Mouse (Mus musculus): ENCODE measurements around the gene Kiss1r. TPM values are rescaled to one million over a fixed set of nuclear protein-coding genes. Genes with fewer than 3 reads are reported as not detected.

Gene Kiss1r
- 1.0 and 1.2 TPM in 2 replicates for polyA plus RNA-seq (2015; fragmentation: Nextera tagmentation; extraction: Ambion mirVana)

DNA sequence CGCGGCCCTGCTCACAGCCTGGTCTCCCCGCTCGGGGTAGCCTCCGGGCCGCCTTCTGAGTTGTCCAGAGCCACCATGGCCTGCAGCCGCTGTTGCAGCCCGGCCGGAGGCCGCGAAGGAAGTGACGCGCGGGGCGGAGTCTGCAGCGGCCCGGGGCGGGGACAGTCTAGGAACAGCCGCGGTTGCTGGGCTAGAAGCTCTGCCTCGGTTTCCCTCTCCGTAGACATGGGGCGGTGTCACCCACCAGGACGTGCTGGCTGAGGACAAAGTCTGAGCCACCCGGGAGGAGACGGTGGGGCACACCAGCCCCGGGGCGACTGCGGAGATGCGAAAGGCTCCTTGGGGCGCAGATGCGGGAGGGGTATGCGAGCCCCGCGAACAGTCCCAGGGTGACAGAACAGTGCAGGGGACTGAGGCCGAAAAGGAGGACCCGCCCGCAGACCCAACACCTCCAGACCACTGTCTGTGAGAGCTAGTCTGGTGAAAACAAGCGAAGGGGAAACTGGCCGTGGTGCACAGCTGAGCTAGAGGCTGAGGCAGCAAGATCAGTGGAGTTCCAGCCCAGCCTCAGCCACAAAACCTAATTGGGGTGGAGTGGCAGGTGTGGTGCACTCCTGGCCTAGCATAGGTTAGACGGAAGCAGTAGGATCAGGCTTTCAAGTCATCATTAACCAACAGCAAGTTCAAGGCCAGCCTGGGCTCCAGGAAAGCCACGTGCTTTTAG lies at the start of gene Kiss1r:
Gene Kiss1r, plus strand, starts transcription at position 164 of the 724 bp plus-strand sequence.
- Histone ChIP-seq H3K4me2 (peak within 1 kb of the TSS; percentile 84), H3K4me1 (peaks cover 61% of the 10 kb centered on the region), H3K9me3 (no peaks in the 10 kb centered on the region), H3K27me3 (peaks cover 46% of the 10 kb centered on the region), H3K36me3 (peaks cover 13% of the 10 kb centered on the region), H3K9ac (peak within 1 kb of the TSS; percentile 96), H3K27ac (peak within 1 kb of the TSS; percentile 84), H3K4me3 (peak within 1 kb of the TSS; percentile 82)
- WGBS, result 2% methylated on average over 42 of the region's 42 CpGs
- peak; percentile 74 for ATAC-seq (ENCODE audit: insufficient number of reproducible peaks, low FRiP score, low TSS enrichment, low read depth)

DNA sequence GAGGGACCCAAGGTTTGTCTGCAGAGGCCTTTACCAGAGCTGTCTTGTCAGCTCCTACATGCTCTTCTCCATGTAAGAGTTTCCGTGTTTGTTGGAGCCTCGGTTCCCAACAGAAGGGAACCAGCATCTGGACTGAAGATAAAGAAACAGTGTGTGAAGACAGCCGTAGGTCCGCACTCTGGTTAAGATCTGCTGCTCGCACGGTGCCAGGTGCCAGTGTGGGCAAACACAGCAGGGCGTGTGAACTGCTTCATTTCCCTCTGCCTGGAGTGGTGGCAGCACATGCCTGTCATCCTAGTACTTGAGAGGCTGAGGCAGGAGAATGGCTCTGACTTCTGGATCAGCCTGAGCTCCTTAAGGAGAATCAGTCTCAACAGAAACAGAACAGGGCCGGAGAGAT lies 44.9 kb upstream of the Kiss1r start:
- peaks cover 26% of the 10 kb centered on the region for H3K4me1 ChIP-seq
- no peaks in the 10 kb centered on the region for H3K27me3 ChIP-seq
- H3K4me2 ChIP-seq, result no peak overlapping the region
- no peak for ATAC-seq (ENCODE audit: insufficient number of reproducible peaks, low FRiP score, low TSS enrichment, low read depth)
- no peak overlapping the region for H3K4me3 ChIP-seq
- no peak overlapping the region for H3K9ac ChIP-seq
- WGBS, result 84% methylated on average over 8 of the region's 8 CpGs
- no peaks in the 10 kb centered on the region for H3K9me3 ChIP-seq
- H3K36me3 ChIP-seq, result peaks cover 11% of the 10 kb centered on the region; the same call in 1 of the 2 replicates
- H3K27ac ChIP-seq, result no peak overlapping the region; the same call in 1 of the 2 replicates

DNA sequence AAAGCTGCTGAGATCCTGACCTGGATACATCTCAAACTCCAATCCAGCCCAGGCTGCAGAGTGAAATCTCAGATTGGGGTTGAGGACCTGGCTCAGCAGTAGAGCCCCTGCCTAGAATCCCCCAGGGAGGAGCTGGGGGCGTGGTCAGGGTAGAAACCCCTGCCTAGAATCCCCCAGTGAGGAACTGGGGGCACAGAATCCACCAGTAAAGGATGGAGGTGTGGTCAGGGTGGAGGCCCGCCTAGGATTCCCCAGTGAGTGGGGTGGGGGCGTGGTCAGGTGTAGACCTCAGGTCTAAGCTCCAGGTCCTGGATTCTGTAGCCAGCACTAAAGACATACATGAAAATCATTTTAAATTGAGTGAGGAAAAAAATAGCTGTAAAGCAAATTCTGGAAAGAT lies 43.9 kb upstream of the Kiss1r start:
- Histone ChIP-seq H3K4me1 (peaks cover 29% of the 10 kb centered on the region), H3K36me3 (0 out of 2 replicates have a peak, but pooled peaks cover 5% of the 10 kb centered on the region), H3K4me3 (peak overlapping the region; percentile 71), H3K9me3 (no peaks in the 10 kb centered on the region), H3K27me3 (no peaks in the 10 kb centered on the region), H3K4me2 (peak overlapping the region; percentile 89), H3K9ac (no peak overlapping the region), H3K27ac (0 out of 2 replicates have a peak overlapping the region, but pooled peaks have one; percentile 3)
- whole genome bisulfite sequencing, result 34% methylated on average over 3 of the region's 3 CpGs
- no peak for ATAC-seq (ENCODE audit: insufficient number of reproducible peaks, low FRiP score, low TSS enrichment, low read depth)

DNA sequence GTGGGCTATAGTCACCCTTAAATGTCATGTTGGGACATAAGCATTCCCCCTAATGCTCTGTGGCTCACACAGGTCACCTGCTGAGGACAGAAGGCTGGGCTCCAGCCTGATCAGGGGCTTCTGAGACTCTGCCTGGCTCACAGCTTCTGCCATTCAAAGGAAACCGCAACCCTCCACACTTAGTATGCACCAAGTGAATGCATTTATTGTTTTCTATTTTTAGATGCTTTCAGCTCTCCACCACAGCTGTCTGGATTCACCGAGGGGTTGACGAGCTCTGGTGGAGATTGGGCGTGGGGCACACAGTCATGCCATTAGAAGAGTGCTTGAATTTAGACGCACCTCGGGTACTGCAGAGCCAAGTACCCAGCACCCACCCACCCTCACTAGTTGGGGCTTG lies 43.5 kb upstream of the Kiss1r start:
- peak overlapping the region; percentile 89 for H3K4me2 ChIP-seq
- peaks cover 32% of the 10 kb centered on the region for H3K4me1 ChIP-seq
- no peak overlapping the region for H3K9ac ChIP-seq
- H3K4me3 ChIP-seq, result peak overlapping the region; percentile 71
- H3K9me3 ChIP-seq, result no peaks in the 10 kb centered on the region
- 5% methylated on average over 6 of the region's 6 CpGs for WGBS
- ATAC-seq (ENCODE audit: insufficient number of reproducible peaks, low FRiP score, low TSS enrichment, low read depth), result no peak
- no peaks in the 10 kb centered on the region for H3K27me3 ChIP-seq
- 0 out of 2 replicates have a peak, but pooled peaks cover 5% of the 10 kb centered on the region for H3K36me3 ChIP-seq
- peak overlapping the region; percentile 80; the same call in 1 of the 2 replicates for H3K27ac ChIP-seq

DNA sequence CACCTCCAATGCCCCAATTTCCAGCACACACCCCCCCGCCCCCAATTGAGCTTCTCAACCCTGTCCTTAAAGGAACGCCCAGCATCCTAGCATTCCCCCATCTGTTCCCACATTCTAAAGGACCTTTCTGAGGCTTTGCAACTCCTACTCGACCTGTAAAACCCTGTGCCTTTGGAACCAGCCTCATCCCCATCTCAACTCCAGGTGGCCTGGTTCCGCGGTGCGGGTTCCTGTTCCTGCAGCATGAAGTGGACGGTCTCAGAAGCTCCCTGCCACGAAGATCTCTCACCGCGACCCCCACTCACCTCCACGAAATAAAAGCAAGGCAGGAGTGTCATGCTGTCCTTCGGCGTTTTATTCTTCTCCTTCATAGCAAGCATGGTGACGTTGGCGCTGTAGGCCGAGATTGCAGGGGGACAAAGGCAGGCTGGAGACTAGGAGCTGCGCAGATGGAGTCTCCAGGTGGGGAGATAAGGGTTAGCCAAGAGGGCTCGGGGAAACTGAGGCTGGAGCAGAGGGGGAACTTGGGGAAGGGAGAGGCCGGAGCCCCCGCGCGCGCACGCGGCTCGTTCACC lies 43.0 kb upstream of the Kiss1r start:
- peak overlapping the region; percentile 80 for H3K27ac ChIP-seq
- 0 out of 2 replicates have a peak, but pooled peaks cover 5% of the 10 kb centered on the region for H3K36me3 ChIP-seq
- under 1% methylated on average over 26 of the region's 26 CpGs for WGBS
- peak overlapping the region; percentile 78 for H3K9ac ChIP-seq
- no peaks in the 10 kb centered on the region for H3K27me3 ChIP-seq
- H3K4me3 ChIP-seq, result peak overlapping the region; percentile 71
- ATAC-seq (ENCODE audit: insufficient number of reproducible peaks, low FRiP score, low TSS enrichment, low read depth), result no peak
- H3K4me2 ChIP-seq, result peak overlapping the region; percentile 89
- no peaks in the 10 kb centered on the region for H3K9me3 ChIP-seq
- peaks cover 32% of the 10 kb centered on the region for H3K4me1 ChIP-seq

DNA sequence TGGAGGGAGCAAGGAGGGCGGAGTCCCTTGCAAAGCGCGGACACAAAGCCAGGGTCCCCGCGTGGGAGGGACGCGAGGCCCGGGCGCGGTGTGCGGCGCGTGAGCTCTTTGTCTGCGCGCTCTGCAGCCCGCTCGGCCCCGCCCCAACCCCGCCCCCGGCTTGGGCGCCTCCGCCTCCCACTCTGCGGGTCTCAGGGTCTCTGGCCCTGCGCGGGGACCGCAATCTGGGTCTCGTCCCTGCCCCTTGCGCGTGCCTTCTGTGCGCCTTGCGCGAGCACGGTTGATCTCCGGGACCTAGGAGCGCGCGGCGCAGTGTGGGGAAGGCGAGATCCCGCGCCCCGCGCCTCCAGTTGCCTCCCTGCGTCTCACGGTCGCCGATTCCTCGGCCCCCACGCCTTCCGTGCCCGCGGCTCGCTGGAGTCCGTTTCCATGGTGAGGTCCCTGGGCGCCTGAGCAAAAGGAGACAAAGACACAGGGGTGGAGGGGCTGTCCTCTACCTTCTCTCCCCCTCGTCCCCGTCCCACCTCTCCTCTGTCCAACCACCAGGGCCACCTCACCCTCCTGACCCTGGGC lies 42.4 kb upstream of the Kiss1r start, which contains the start of the genes Prtn3 and Plppr3:
Gene Prtn3, plus strand, starts transcription at position 187 of the 573 bp plus-strand sequence.
Gene Plppr3, minus strand, starts transcription at position 345 of the 573 bp plus-strand sequence.
- Histone ChIP-seq H3K4me2 (peak within 1 kb of the TSS; percentile 89), H3K27me3 (no peaks in the 10 kb centered on the region), H3K9me3 (no peaks in the 10 kb centered on the region), H3K36me3 (0 out of 2 replicates have a peak, but pooled peaks cover 2% of the 10 kb centered on the region), H3K4me1 (peaks cover 32% of the 10 kb centered on the region), H3K9ac (peak within 1 kb of the TSS; percentile 78), H3K27ac (peak within 1 kb of the TSS; percentile 80), H3K4me3 (peak within 1 kb of the TSS; percentile 71)
- WGBS, result under 1% methylated on average over 52 of the region's 57 CpGs
- ATAC-seq (ENCODE audit: insufficient number of reproducible peaks, low FRiP score, low TSS enrichment, low read depth), result peak; percentile 75

DNA sequence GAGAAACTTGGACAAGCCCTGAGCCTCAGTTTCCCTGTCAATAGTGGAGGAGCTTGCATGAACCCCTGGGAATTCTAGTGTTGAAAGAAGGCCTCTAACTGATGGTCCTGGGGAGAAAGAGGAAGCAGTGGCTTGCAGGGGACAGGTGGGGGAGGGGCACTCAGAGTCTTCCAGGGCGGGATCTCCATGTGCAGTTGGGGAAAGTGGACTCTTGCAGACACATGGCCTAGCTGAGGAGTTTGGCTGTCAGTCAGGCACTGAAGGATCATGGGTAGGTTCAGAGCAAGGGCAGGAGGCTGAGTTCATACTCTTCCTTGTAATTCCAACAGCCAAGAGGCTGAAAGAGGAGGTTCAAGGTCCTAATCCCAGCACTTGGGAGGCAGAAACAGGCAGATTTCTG lies 39.6 kb upstream of the Kiss1r start:
- H3K27ac ChIP-seq, result no peak overlapping the region
- H3K36me3 ChIP-seq, result no peaks in the 10 kb centered on the region
- 67% methylated on average over 1 of the region's 1 CpGs for WGBS
- no peaks in the 10 kb centered on the region for H3K9me3 ChIP-seq
- no peak overlapping the region for H3K9ac ChIP-seq
- H3K4me3 ChIP-seq, result no peak overlapping the region
- H3K4me2 ChIP-seq, result no peak overlapping the region
- H3K27me3 ChIP-seq, result peaks cover 6% of the 10 kb centered on the region; the same call in 1 of the 2 replicates
- H3K4me1 ChIP-seq, result peaks cover 39% of the 10 kb centered on the region
- no peak for ATAC-seq (ENCODE audit: insufficient number of reproducible peaks, low FRiP score, low TSS enrichment, low read depth)

DNA sequence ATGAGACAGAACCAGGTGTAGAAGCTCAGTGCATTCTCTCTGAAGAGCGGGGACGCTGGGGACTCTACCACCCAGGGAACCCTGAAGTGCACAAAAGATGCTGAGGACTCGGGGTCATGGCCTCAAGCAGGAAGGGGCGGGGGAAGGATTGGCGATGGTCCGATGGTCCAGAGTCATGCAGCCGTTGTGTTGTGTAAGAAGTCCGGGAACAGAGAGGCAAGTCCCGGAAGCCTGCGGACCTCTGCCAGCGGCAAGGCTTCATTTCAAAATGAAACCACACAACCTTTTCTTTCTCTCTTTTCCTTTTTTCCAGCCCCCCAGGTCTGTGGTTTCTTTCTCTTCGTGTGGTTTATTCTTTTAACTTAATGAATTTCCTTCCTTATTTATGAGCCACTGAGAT lies 39.0 kb upstream of the Kiss1r start:
- Histone ChIP-seq H3K36me3 (no peaks in the 10 kb centered on the region), H3K27ac (no peak overlapping the region; the same call in 1 of the 2 replicates), H3K4me1 (peaks cover 41% of the 10 kb centered on the region), H3K4me2 (no peak overlapping the region), H3K27me3 (peaks cover 10% of the 10 kb centered on the region; the same call in 1 of the 2 replicates), H3K9me3 (no peaks in the 10 kb centered on the region), H3K9ac (no peak overlapping the region), H3K4me3 (no peak overlapping the region)
- no peak for ATAC-seq (ENCODE audit: insufficient number of reproducible peaks, low FRiP score, low TSS enrichment, low read depth)
- WGBS, result 52% methylated on average over 12 of the region's 12 CpGs

DNA sequence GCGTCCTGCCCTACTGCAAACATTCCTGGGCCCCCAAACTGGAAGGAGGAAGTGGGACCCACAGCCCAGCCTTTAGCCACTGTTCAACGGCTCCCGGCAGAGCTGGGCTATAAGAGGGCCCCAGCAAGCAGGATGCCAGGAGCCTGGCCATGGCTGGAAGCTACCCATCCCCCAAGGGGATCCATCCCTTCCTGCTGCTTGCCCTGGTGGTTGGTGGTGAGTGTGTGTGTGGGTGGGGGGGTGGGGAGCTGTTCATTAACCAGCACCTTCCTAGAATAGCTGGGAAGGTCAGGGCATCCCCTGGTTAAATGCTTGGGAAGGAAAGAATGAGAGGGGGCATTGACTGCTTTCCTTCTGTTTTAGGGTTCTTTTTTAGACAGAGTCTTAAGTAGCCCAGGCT lies 37.2 kb upstream of the Kiss1r start:
- no peaks in the 10 kb centered on the region for H3K9me3 ChIP-seq
- no peak overlapping the region for H3K27ac ChIP-seq
- no peak overlapping the region for H3K4me2 ChIP-seq
- 34% methylated on average over 3 of the region's 3 CpGs for WGBS
- H3K4me1 ChIP-seq, result peaks cover 42% of the 10 kb centered on the region
- no peaks in the 10 kb centered on the region for H3K36me3 ChIP-seq
- no peak overlapping the region for H3K4me3 ChIP-seq
- ATAC-seq (ENCODE audit: insufficient number of reproducible peaks, low FRiP score, low TSS enrichment, low read depth), result no peak
- H3K9ac ChIP-seq, result no peak overlapping the region
- H3K27me3 ChIP-seq, result peaks cover 12% of the 10 kb centered on the region; the same call in 1 of the 2 replicates

DNA sequence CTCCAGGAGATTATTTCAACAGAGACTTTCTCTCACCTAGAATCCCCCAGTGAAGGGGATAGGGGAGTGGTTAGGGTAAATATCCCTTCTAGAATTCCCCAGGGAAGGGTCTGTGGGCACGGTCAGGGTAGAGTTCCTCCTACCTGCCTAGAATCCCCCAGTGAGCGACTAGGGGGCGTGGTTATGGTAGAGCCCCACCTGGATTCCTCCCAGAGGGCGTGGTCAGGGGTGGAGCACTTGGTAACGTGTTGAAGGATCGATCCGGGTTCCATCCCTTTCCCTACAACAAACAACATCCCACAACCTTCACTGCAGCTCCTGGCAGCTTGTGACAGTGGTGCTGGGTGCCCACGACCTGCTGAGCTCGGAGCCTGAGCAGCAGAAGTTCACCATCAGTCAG lies 36.0 kb upstream of the Kiss1r start:
- Histone ChIP-seq H3K27me3 (peaks cover 12% of the 10 kb centered on the region; the same call in 1 of the 2 replicates), H3K4me3 (no peak overlapping the region), H3K27ac (no peak overlapping the region), H3K4me1 (peaks cover 34% of the 10 kb centered on the region), H3K9me3 (no peaks in the 10 kb centered on the region), H3K9ac (no peak overlapping the region), H3K4me2 (no peak overlapping the region), H3K36me3 (no peaks in the 10 kb centered on the region)
- ATAC-seq (ENCODE audit: insufficient number of reproducible peaks, low FRiP score, low TSS enrichment, low read depth), result no peak
- 16% methylated on average over 9 of the region's 9 CpGs for WGBS

DNA sequence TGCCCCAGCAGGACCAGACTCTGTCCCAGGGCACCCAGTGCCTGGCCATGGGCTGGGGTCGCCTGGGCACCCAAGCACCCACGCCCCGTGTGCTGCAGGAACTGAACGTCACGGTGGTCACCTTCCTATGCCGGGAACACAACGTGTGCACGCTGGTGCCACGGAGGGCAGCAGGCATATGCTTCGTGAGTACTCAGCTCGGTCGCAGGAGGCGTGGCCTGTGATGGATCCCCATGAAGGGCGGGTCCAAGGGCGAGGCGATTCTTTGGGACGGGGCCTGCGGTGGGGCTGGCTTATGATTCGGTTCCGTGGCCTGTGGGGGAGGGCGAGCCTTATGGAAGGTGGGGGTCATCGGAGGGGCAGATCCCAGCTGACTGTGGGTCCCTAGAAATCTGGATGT lies 34.8 kb upstream of the Kiss1r start:
- Histone ChIP-seq H3K4me3 (peak overlapping the region; percentile 9; the same call in 1 of the 2 replicates), H3K9ac (no peak overlapping the region), H3K4me1 (peaks cover 34% of the 10 kb centered on the region), H3K4me2 (peak overlapping the region; percentile 40), H3K36me3 (no peaks in the 10 kb centered on the region), H3K27ac (no peak overlapping the region), H3K27me3 (peaks cover 12% of the 10 kb centered on the region; the same call in 1 of the 2 replicates), H3K9me3 (no peaks in the 10 kb centered on the region)
- ATAC-seq (ENCODE audit: insufficient number of reproducible peaks, low FRiP score, low TSS enrichment, low read depth), result no peak
- WGBS, result 6% methylated on average over 22 of the region's 22 CpGs

Data from limb, embryonic 15.5 days (tissue).